Mouse (Mus musculus) limb, embryonic 10.5 days (tissue): ENCODE data around the gene Gpx8. TPM values are rescaled to one million over a fixed set of nuclear protein-coding genes. Genes with fewer than 3 reads are reported as not detected.

Experiments used
- DNase-seq: peaks from one replicate; pipeline ENCODE4 v3.0.0-alpha.2; 2017; ENCODE audit warnings: low spot score
- H3K27ac ChIP-seq: fragments of 300-500 bp; sonication (generic); 2 replicates; pipeline ENCODE4 v1.5.1; 2016; ENCODE audit warnings: mild to moderate bottlenecking
- H3K27me3 ChIP-seq: fragments of 300-500 bp; sonication (generic); 2 replicates; pipeline ENCODE4 v1.6.1; 2016; ENCODE audit warnings: low read depth, mild to moderate bottlenecking; ENCODE audit not compliant: poor library complexity, severe bottlenecking
- H3K36me3 ChIP-seq: fragments of 300-500 bp; sonication (generic); 2 replicates; pipeline ENCODE4 v1.6.1; 2016; ENCODE audit warnings: mild to moderate bottlenecking, moderate library complexity
- H3K4me1 ChIP-seq: fragments of 300-500 bp; sonication (generic); 2 replicates; pipeline ENCODE4 v1.6.1; 2016
- H3K4me3 ChIP-seq: fragments of 300-500 bp; sonication (generic); 2 replicates; pipeline ENCODE4 v1.5.1; 2016; ENCODE audit warnings: mild to moderate bottlenecking, moderate library complexity
- H3K9me3 ChIP-seq: fragments of 300-500 bp; sonication (generic); replicated peaks from 2 replicates; pipeline ENCODE4 v1.6.1; 2016; ENCODE audit warnings: mild to moderate bottlenecking
- WGBS: fragments of 180-500 bp; shearing (Covaris S2); methylation state at CpG from one replicate; pipeline ENCODE4 v1.1.7; 2016; 5-methylcytosine and 5-hydroxymethylcytosine counted together
- polyA plus RNA-seq: library from polyadenylated mRNA; unstranded; fragments of >200 nt; fragmentation: Nextera tagmentation; extraction: Ambion mirVana; gene quantifications from 2 replicates; pipeline ENCODE4 v1.2.1, GENCODE M21; 2016

Gene Gpx8
- polyA plus RNA-seq, 1 experiment from 2014 or later: 98.7 TPM

DNA sequence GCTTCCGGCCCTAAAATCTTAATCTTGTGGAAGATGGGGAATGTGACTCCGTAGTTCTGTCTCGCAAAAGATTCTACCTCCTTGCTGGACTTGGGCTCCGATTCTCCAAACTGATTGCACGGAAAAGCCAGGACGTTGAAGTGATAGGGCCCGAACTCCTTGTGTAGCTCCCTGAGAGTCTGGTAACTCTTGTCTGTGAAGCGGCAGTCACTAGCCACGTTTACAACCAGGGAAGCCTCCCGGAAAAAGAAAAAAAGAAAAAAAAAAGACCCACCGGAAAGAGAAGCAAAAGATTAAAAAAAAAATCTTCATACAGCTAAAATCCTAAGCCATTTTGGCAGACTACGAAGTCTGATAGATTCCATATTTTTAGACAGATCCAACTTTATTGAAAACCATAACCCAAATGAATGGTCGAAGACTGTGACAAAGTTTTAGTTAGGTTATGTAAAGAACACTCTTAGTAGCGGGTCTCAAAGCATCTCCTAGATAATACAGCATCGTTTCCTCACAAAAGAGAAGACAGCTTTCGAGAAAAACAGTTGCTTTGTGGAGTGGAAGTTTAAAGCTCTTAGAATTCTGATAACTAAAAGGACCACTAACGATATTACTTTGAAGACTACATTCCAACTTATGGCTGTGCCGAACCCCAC, 626 bp downstream of the Gpx8 start:
- H3K27ac ChIP-seq: peak overlapping the region; percentile 89
- H3K27me3 ChIP-seq: no peaks in the 10 kb centered on the region
- peak overlapping the region; percentile 62 for H3K4me3 ChIP-seq
- no peak for DNase-seq
- H3K36me3 ChIP-seq: peaks cover 36% of the 10 kb centered on the region
- H3K9me3 ChIP-seq: no peaks in the 10 kb centered on the region
- WGBS: 33% methylated on average over 18 of the region's 18 CpGs
- H3K4me1 ChIP-seq: peaks cover 6% of the 10 kb centered on the region

DNA sequence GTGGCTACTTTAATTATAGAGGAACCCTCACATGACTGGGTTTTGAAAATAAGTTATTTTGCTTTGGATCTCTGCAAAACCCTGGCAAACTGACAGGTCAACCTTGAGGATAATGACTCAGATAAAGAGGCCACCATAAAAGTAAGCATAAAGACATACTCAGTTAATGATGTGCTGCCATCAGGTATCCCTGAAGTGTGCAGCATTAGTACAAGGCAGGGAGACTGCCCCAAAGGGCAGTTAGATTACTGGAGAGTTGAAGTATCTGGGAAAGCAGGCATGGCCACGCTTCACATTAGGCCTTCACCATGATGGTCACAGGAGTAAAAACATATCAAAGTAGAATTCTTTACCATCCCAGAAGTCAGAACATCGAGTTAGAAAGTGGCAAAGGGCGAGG, 1.3 kb downstream of the Gpx8 start:
- DNase-seq: no peak
- Histone ChIP-seq H3K27me3 (no peaks in the 10 kb centered on the region), H3K36me3 (peaks cover 36% of the 10 kb centered on the region), H3K9me3 (no peaks in the 10 kb centered on the region), H3K27ac (no peak overlapping the region), H3K4me3 (peak overlapping the region; percentile 62), H3K4me1 (peaks cover 6% of the 10 kb centered on the region)
- 83% methylated on average over 3 of the region's 3 CpGs for WGBS

DNA sequence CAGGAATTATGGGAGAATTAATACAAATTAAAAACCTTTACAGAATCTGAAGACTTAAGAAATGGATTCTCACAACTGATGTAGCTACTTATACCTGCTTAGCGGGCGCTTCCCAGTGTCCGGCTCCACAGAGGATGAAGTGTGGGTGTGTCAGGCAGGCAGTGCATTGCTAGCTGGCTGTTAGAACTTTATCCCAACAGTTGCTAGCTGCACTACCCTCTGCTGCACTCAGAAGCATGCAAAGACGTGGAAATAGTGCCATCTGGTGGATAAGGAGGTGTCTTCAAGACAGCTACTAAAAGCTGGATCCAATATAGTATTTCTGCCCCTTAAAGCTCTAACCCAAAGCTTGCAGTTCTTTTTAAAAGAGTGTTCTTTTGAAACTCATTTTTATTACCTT, 10.4 kb downstream of the Gpx8 start:
- Histone ChIP-seq H3K4me1 (peaks cover 34% of the 10 kb centered on the region), H3K27me3 (peaks cover 43% of the 10 kb centered on the region), H3K4me3 (peak overlapping the region; percentile 66), H3K27ac (no peak overlapping the region), H3K36me3 (no peaks in the 10 kb centered on the region), H3K9me3 (no peaks in the 10 kb centered on the region)
- DNase-seq: peak; percentile 74
- WGBS: 0% methylated on average over 4 of the region's 4 CpGs

DNA sequence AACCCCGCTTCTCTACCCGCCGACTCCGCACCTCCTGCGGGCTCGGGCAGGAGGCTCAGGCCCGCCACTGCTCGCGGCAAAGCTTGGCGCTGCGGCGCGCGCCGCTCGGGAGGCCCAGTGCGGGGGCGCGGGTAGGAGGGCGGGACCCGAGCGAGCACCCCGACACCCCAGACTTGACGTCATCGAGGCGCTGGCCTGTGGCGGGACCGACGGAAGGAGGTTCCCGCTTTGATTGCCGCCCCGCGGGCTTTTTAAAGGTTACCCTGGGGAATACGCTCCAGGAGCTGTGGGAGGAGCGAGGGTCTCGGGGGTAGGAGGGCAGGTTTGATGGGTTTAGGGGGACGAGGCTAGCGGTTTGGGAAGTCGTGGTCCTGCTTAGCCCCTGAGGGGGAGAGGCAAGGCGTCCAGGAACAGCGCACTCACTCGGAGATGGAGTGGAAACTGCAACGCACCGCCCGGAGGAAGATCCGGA, 11.2 kb downstream of the Gpx8 start, which contains the start of gene Cdc20b:
Gene Cdc20b (plus strand): TSS at position 162 of the 472 bp plus-strand sequence.
- peak; percentile 62 for DNase-seq
- Histone ChIP-seq H3K27ac (0 out of 2 replicates have a peak within 1 kb of the TSS, but pooled peaks have one; percentile 39), H3K27me3 (peaks cover 44% of the 10 kb centered on the region), H3K9me3 (no peaks in the 10 kb centered on the region), H3K36me3 (no peaks in the 10 kb centered on the region), H3K4me1 (peaks cover 34% of the 10 kb centered on the region), H3K4me3 (peak within 1 kb of the TSS; percentile 66)
- under 1% methylated on average over 46 of the region's 46 CpGs for WGBS

DNA sequence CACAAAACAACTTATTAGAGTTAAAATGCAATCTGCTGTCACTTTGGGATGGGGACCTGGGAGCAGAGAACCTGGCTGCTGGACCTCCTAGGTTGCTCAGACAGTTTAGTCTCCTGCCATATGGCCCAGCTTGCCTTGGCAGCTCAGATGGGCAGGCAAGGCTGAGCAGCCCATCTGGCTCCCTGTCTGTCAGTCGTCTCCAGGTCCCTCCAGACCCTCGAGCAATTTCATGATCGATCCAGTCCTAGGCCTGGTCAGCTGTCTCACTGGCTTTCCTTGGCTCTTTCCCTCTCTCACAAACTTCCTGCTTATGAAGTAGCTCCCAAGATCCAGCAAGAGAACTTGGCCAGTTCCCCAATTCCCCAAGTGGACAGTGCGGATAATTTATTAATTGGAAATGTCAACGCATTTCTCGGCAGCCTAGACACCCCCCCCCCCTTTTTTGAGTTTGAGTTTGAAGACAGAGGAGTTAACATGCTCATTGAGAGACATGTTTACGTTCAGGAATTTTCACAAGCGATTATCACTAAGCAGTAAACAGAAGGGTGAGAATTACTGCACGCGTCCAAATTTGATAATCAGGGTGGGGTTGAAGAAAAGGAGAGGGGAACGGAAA, 11.8 kb downstream of the Gpx8 start:
- Histone ChIP-seq H3K9me3 (no peaks in the 10 kb centered on the region), H3K27ac (no peak overlapping the region), H3K4me1 (peaks cover 34% of the 10 kb centered on the region), H3K36me3 (no peaks in the 10 kb centered on the region), H3K27me3 (peaks cover 50% of the 10 kb centered on the region), H3K4me3 (peak overlapping the region; percentile 66)
- 1% methylated on average over 11 of the region's 11 CpGs for WGBS
- peak; percentile 37 for DNase-seq

DNA sequence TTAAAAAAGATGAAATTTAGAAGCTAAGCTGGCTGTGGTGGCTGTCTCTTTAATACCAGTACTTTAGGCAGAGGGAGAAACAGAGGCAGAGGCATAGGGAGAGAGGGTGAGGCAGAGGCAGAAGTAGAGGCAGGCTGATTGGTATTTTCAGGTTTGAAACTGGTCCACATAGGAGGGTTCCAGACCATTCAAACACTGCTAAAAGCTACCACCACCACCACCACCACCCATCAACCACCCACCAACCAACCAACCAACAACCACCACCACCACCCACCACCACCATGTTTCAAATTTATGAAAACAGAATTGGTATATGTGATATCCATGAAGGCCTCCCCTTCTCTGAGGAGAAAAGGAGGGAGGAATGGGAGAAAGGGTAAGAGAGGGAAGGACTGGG, 13.4 kb downstream of the Gpx8 start:
- H3K4me1 ChIP-seq: peaks cover 31% of the 10 kb centered on the region
- no peak overlapping the region for H3K4me3 ChIP-seq
- no peaks in the 10 kb centered on the region for H3K36me3 ChIP-seq
- no peak overlapping the region for H3K27ac ChIP-seq
- peaks cover 50% of the 10 kb centered on the region for H3K27me3 ChIP-seq
- DNase-seq: no peak
- H3K9me3 ChIP-seq: no peaks in the 10 kb centered on the region

DNA sequence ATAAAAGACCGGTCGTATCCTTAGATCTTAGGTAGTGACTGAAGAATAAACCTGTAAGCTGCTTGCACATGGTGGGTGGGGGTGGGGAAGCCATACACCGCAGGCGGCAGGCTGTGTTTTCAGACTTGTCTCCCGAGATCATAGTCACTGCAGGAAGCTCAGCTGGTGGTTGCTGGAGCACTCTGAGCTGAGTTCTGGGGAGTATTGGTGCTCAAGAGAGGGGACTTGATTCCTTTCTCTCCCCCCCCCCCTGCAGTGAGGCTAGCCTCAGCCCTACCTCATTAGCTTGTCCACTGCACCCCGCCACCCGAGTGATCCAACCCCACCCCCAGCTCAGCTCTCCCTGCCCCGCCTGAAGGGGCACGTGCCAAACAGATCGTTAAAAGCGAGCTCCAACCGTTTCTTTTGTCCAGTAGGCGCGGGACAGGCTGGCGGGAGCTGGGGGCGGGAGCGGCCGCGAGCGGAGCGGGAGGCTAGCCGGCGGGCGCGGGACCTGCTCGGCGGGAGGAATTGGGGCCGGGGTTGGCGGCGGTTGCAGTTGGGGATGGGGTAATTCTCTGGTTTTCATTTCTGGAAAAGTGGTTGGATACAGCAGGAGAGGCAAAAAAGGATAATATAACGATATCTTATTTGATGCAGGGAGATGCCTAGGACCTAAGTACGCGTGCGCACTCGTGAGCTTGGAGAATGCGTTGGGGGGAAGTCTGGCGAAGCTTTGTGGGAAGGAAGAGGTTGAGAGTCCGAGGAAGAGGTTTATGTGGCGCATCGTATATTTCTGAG, 14.2 kb downstream of the Gpx8 start:
- H3K4me1 ChIP-seq: peaks cover 31% of the 10 kb centered on the region

DNA sequence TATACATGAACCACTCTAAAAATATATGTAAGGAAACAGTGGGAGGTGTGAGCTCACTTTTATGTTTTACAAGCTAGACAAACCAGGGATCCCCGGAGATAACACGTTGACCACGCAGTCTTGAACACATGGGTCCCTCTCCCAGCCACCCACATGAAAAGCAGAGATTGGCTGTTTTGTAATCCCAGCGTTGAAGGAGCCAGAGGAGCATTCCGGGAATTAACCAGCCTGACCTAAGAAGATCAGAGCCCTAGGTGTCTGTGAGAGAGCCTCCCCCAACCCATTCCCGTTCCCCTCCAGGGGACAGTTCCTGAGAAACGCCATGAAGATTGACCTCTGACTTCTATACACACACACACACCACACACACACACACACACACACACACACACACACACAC, 14.9 kb downstream of the Gpx8 start:
- no peak for DNase-seq
- WGBS: 3% methylated on average over 7 of the region's 7 CpGs
- H3K4me1 ChIP-seq: peaks cover 31% of the 10 kb centered on the region

More for the DNA sequence above, 14.2 kb downstream of the Gpx8 start:
- Histone ChIP-seq H3K9me3 (no peaks in the 10 kb centered on the region), H3K4me3 (peak overlapping the region; percentile 65), H3K36me3 (no peaks in the 10 kb centered on the region), H3K27ac (peak overlapping the region; percentile 91), H3K27me3 (peaks cover 45% of the 10 kb centered on the region)
- under 1% methylated on average over 40 of the region's 40 CpGs for WGBS
- peak; percentile 82 for DNase-seq

DNA sequence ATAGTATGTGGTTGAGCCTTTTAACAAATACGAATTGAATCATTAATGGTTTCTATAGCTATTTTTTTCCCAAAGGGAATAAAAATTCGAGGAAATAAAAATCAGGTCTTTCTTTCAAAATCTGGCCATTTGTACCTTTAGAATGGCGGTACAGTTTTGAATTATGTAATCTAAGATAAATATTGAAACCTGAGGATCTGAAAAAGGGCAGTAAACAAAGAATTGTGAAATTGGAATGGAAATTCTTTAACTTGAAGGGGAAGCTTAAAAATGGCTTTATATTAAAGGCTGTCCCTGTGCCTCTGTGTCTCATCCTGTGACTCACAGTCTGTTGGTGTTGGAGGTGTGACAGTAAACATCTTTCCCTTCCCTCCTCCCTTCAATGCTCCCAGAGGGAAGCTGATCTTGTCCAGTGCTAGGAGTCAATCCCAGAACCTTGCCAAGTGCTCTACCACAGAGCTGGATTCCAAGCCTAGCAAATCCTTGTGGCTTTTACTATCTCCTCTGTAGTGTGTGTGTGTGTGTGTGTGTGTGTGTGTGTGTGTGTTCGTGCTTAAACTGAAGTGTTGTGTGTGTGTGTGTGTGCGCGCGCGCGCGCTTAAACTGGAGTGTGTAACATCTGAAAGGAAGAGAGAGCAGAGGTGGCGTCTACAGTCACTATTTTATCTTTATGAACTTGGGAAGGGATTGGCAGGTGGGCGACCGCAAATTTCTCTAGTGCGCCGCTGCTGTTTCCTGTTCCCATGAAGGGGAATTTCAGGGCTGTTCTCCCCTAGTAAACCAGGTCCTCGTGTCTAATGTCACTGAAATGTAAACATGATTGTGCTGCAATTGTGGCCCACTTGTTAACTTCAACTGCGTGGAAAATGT, 22.7 kb downstream of the Gpx8 start:
- Histone ChIP-seq H3K9me3 (no peaks in the 10 kb centered on the region), H3K36me3 (no peaks in the 10 kb centered on the region), H3K4me1 (peaks cover 7% of the 10 kb centered on the region), H3K27ac (no peak overlapping the region), H3K4me3 (no peak overlapping the region), H3K27me3 (no peaks in the 10 kb centered on the region; the same call in 1 of the 2 replicates)
- WGBS: 82% methylated on average over 17 of the region's 17 CpGs
- no peak for DNase-seq

More for the DNA sequence above, 14.9 kb downstream of the Gpx8 start:
- Histone ChIP-seq H3K9me3 (no peaks in the 10 kb centered on the region), H3K36me3 (no peaks in the 10 kb centered on the region), H3K27me3 (peaks cover 45% of the 10 kb centered on the region), H3K4me3 (peak overlapping the region; percentile 65), H3K27ac (peak overlapping the region; percentile 91)

DNA sequence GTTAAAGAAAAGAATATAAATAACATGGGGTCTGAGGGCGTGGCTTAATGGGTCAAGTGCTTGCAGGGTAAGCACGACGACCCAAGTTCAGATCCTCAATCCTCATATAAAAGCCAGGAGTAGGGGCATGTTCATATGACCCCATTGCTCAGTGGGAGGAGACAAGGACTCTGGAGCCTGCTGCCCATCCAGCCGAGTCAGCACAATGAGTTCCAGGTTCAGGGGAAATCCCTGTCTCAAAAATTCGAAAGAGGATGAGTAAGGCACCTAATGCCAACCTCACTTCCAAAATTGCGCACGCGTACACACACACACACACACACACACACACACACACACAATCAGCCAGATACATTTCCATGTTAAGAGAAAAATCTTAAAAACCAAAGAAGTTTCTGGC, 23.7 kb downstream of the Gpx8 start:
- no peak for DNase-seq
- WGBS: 76% methylated on average over 8 of the region's 8 CpGs
- H3K27me3 ChIP-seq: no peaks in the 10 kb centered on the region; the same call in 1 of the 2 replicates

DNA sequence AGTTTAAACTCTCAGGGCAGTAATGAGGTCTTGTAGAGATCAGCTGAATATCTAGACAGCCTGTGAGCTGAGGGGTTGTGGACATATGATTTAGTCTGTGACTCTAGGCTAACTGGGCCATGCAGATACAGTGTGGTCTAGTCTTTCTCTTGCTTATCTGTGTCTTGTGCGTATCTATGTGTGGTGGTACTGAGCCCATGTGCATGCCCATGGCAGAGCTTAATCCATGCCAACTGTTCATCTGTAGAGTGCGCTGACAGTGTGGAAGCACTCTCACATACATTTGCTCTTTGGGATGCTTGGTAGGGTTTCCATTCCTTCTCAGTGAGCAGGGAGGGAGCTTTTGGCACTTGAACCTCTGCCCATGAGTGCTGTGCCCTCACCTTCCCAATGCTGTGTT, 24.7 kb downstream of the Gpx8 start:
- Histone ChIP-seq H3K27ac (no peak overlapping the region), H3K4me3 (no peak overlapping the region), H3K27me3 (no peaks in the 10 kb centered on the region; the same call in 1 of the 2 replicates), H3K4me1 (peaks cover 7% of the 10 kb centered on the region), H3K9me3 (no peaks in the 10 kb centered on the region), H3K36me3 (no peaks in the 10 kb centered on the region)
- DNase-seq: no peak
- WGBS: 88% methylated on average over 2 of the region's 2 CpGs

More for the DNA sequence above, 23.7 kb downstream of the Gpx8 start:
- H3K27ac ChIP-seq: no peak overlapping the region
- no peaks in the 10 kb centered on the region for H3K36me3 ChIP-seq
- peaks cover 7% of the 10 kb centered on the region for H3K4me1 ChIP-seq
- no peak overlapping the region for H3K4me3 ChIP-seq
- no peaks in the 10 kb centered on the region for H3K9me3 ChIP-seq
